Mouse (Mus musculus) kidney, embryonic 15.5 days (tissue): Measurements from ENCODE around the gene Ugcg. TPM values are rescaled to one million over a fixed set of nuclear protein-coding genes. Genes with fewer than 3 reads are reported as not detected.

ENCODE experiments used
- ATAC-seq: fragments of 200-750 bp; cut with Nextera tagmentation; replicated peaks from 2 replicates; pipeline ENCODE4 v1.8.0; 2017; ENCODE audit warnings: moderate TSS enrichment; ENCODE audit not compliant: low FRiP score
- H3K27ac ChIP-seq: fragments of 300-500 bp; sonication (generic); 2 replicates; pipeline ENCODE4 v1.5.1; 2015; ENCODE audit warnings: mild to moderate bottlenecking, inconsistent platforms
- H3K27me3 ChIP-seq: fragments of 300-500 bp; sonication (generic); 2 replicates; pipeline ENCODE4 v1.6.1; 2015; ENCODE audit warnings: inconsistent platforms
- H3K36me3 ChIP-seq: fragments of 300-500 bp; sonication (generic); 2 replicates; pipeline ENCODE4 v1.6.1; 2015; ENCODE audit warnings: inconsistent platforms
- H3K4me1 ChIP-seq: fragments of 300-500 bp; sonication (generic); 2 replicates; pipeline ENCODE4 v1.6.1; 2015; ENCODE audit warnings: inconsistent platforms
- H3K4me2 ChIP-seq: fragments of 300-500 bp; sonication (generic); 2 replicates; pipeline ENCODE4 v1.6.1; 2015; ENCODE audit warnings: moderate library complexity, mild to moderate bottlenecking, inconsistent platforms
- H3K4me3 ChIP-seq: fragments of 300-500 bp; sonication (generic); replicated peaks from 2 replicates; pipeline ENCODE4 v1.5.1; 2015; ENCODE audit warnings: mild to moderate bottlenecking, inconsistent platforms
- H3K9ac ChIP-seq: fragments of 300-500 bp; sonication (generic); 2 replicates; pipeline ENCODE4 v1.6.1; 2015; ENCODE audit warnings: mild to moderate bottlenecking, inconsistent platforms
- H3K9me3 ChIP-seq: fragments of 300-500 bp; sonication (generic); replicated peaks from 2 replicates; pipeline ENCODE4 v1.6.1; 2016; ENCODE audit warnings: inconsistent platforms
- WGBS: fragments of 180-500 bp; shearing (Covaris S2); methylation state at CpG from one replicate; pipeline ENCODE4 v1.1.7; 2015; ENCODE audit warnings: mixed read lengths; 5-methylcytosine and 5-hydroxymethylcytosine counted together
- polyA plus RNA-seq: library from polyadenylated mRNA; unstranded; fragments of >200 nt; fragmentation: Nextera tagmentation; extraction: Ambion mirVana; gene quantifications from 2 replicates; pipeline ENCODE4 v1.2.1, GENCODE M21; 2015

Gene Ugcg
- polyA plus RNA-seq, 1 experiment from 2014 or later, result 8.0 TPM

- Histone ChIP-seq H3K4me3 (no peak overlapping the region), H3K27ac (no peak overlapping the region), H3K9ac (no peak overlapping the region), H3K9me3 (peaks cover 3% of the 10 kb centered on the region; the same call in 1 of the 2 replicates), H3K4me2 (no peak overlapping the region), H3K27me3 (no peaks in the 10 kb centered on the region), H3K4me1 (no peaks in the 10 kb centered on the region), H3K36me3 (no peaks in the 10 kb centered on the region)
- 80% methylated on average over 5 of the region's 5 CpGs for WGBS
- no peak for ATAC-seq
Measured at GRCm38 (mm10) chr4:59265182-59265581, 76.1 kb downstream of the Ugcg start.

GRCm38 (mm10) chr4:59265631-59266030, 76.6 kb downstream of the Ugcg start:
- Histone ChIP-seq H3K9ac (no peak overlapping the region), H3K27me3 (no peaks in the 10 kb centered on the region), H3K4me2 (no peak overlapping the region), H3K4me1 (no peaks in the 10 kb centered on the region), H3K9me3 (peaks cover 3% of the 10 kb centered on the region; the same call in 1 of the 2 replicates), H3K4me3 (no peak overlapping the region), H3K27ac (no peak overlapping the region), H3K36me3 (no peaks in the 10 kb centered on the region)
- no peak for ATAC-seq
- 90% methylated on average over 5 of the region's 5 CpGs for WGBS

Other genes with a start within 250 kb of the Ugcg start
- gene Zkscan16, start 245.6 kb upstream of the Ugcg start, polyA plus RNA-seq, result 0.74 and 0.84 TPM in 2 replicates
- 22.2 and 24.6 TPM in 2 replicates for gene Ptgr1, start 202.1 kb upstream of the Ugcg start, polyA plus RNA-seq
- gene Dnajc25, start 194.2 kb upstream of the Ugcg start, polyA plus RNA-seq, result 10.2 and 10.9 TPM in 2 replicates
- 14.4 and 15.2 TPM in 2 replicates for gene Gm20503, start 186.0 kb upstream of the Ugcg start, polyA plus RNA-seq
- 101 and 105 TPM in 2 replicates for gene Gng10, start 154.2 kb upstream of the Ugcg start, polyA plus RNA-seq
- gene AI481877, start 50.3 kb upstream of the Ugcg start, polyA plus RNA-seq, result not detected in 2 replicates
- 10.1 and 10.2 TPM in 2 replicates for gene Susd1, start 249.4 kb downstream of the Ugcg start, polyA plus RNA-seq